Mouse (Mus musculus): ENCODE data around the gene Ptprg. TPM values are rescaled to one million over a fixed set of nuclear protein-coding genes. Genes with fewer than 3 reads are reported as not detected.
A peak's percentile ranks its signal among the peaks of the same experiment; 100 is the strongest.
"Not testable (repeated sequence)": the region's sequence is repeated elsewhere in the genome, so short reads cannot be mapped to it uniquely, and the experiment has no call there.

Ptprg gene
- total and polyA plus RNA-seq, 2 experiments from 2014 or later: 8.7 to 63.4 TPM

- no peak for TF ChIP-seq EP300 (IDR thresholded peaks at IDR 0.05; ENCODE audit: low read depth)
- no peak for TF ChIP-seq CTCF (IDR thresholded peaks at IDR 0.05; ENCODE audit: low read depth)
- Histone ChIP-seq H3K4me1 (ENCODE audit: control insufficient read depth, insufficient read depth) (no peaks in the 10 kb centered on the region), H3K9me3 (replicated peaks; ENCODE audit: control insufficient read depth, low read length) (no peaks in the 10 kb centered on the region), H3K4me3 (ENCODE audit: low read depth, low read length) (no peak overlapping the region), H3K36me3 (replicated peaks; ENCODE audit: control insufficient read depth, insufficient read depth, low read length) (no peaks in the 10 kb centered on the region), H3K4me2 (ENCODE audit: low read depth, low read length) (no peak overlapping the region), H3K9ac (replicated peaks; ENCODE audit: low read depth, low read length) (no peak overlapping the region), H3K27ac (ENCODE audit: low read depth) (no peak overlapping the region), H3K27me3 (ENCODE audit: control insufficient read depth, insufficient read depth, low read length) (no peaks in the 10 kb centered on the region)
- 84% methylated on average over 10 of the region's 10 CpGs for WGBS
- DNase-seq (ENCODE audit: low spot score) (no peak), ATAC-seq (ENCODE audit: insufficient read depth, low read depth) (no peak)
Measured at GRCm38 (mm10) chr14:11963791-11964190, 410.5 kb downstream of the Ptprg start.

GRCm38 (mm10) chr14:11964326-11964725 lies 411.0 kb downstream of the Ptprg start:
- not testable (repeated sequence) for H3K9ac ChIP-seq (replicated peaks; ENCODE audit: low read depth, low read length); H3K4me1 ChIP-seq (ENCODE audit: control insufficient read depth, insufficient read depth); H3K4me3 ChIP-seq (ENCODE audit: low read depth, low read length); H3K4me2 ChIP-seq (ENCODE audit: low read depth, low read length); H3K27me3 ChIP-seq (ENCODE audit: control insufficient read depth, insufficient read depth, low read length); H3K27ac ChIP-seq (ENCODE audit: low read depth); H3K9me3 ChIP-seq (replicated peaks; ENCODE audit: control insufficient read depth, low read length); H3K36me3 ChIP-seq (replicated peaks; ENCODE audit: control insufficient read depth, insufficient read depth, low read length); DNase-seq (ENCODE audit: low spot score); ATAC-seq (ENCODE audit: insufficient read depth, low read depth)
- 43% methylated on average over 1 of the region's 1 CpGs for WGBS

- no peak overlapping the region for H3K4me2 ChIP-seq (ENCODE audit: low read depth, low read length)
- H3K9ac ChIP-seq (replicated peaks; ENCODE audit: low read depth, low read length): no peak overlapping the region
- H3K27ac ChIP-seq (ENCODE audit: low read depth): no peak overlapping the region
- no peaks in the 10 kb centered on the region for H3K36me3 ChIP-seq (replicated peaks; ENCODE audit: control insufficient read depth, insufficient read depth, low read length)
- ATAC-seq (ENCODE audit: insufficient read depth, low read depth): no peak
- TF ChIP-seq EP300 (IDR thresholded peaks at IDR 0.05; ENCODE audit: low read depth) (no peak), CTCF (IDR thresholded peaks at IDR 0.05; ENCODE audit: low read depth) (no peak)
- no peak overlapping the region for H3K4me3 ChIP-seq (ENCODE audit: low read depth, low read length)
- no peaks in the 10 kb centered on the region for H3K27me3 ChIP-seq (ENCODE audit: control insufficient read depth, insufficient read depth, low read length)
- no peak for DNase-seq (ENCODE audit: low spot score)
- no peaks in the 10 kb centered on the region for H3K9me3 ChIP-seq (replicated peaks; ENCODE audit: control insufficient read depth, low read length)
- no peaks in the 10 kb centered on the region for H3K4me1 ChIP-seq (ENCODE audit: control insufficient read depth, insufficient read depth)
- WGBS: 71% methylated on average over 5 of the region's 5 CpGs
Measured at GRCm38 (mm10) chr14:11965878-11966277, 412.5 kb downstream of the Ptprg start.

GRCm38 (mm10) chr14:11981764-11982163 lies 428.4 kb downstream of the Ptprg start:
- Histone ChIP-seq H3K4me3 (ENCODE audit: low read depth, low read length) (no peak overlapping the region), H3K27ac (ENCODE audit: low read depth) (no peak overlapping the region), H3K4me2 (ENCODE audit: low read depth, low read length) (no peak overlapping the region), H3K4me1 (ENCODE audit: control insufficient read depth, insufficient read depth) (no peaks in the 10 kb centered on the region), H3K9ac (replicated peaks; ENCODE audit: low read depth, low read length) (no peak overlapping the region), H3K9me3 (replicated peaks; ENCODE audit: control insufficient read depth, low read length) (no peaks in the 10 kb centered on the region), H3K36me3 (replicated peaks; ENCODE audit: control insufficient read depth, insufficient read depth, low read length) (no peaks in the 10 kb centered on the region), H3K27me3 (ENCODE audit: control insufficient read depth, insufficient read depth, low read length) (no peaks in the 10 kb centered on the region)
- DNase-seq (ENCODE audit: low spot score) (no peak), ATAC-seq (ENCODE audit: insufficient read depth, low read depth) (no peak)
- TF ChIP-seq CTCF (IDR thresholded peaks at IDR 0.05; ENCODE audit: low read depth) (no peak), EP300 (IDR thresholded peaks at IDR 0.05; ENCODE audit: low read depth) (no peak)
- 51% methylated on average over 4 of the region's 4 CpGs for WGBS

GRCm38 (mm10) chr14:11983031-11983430 lies 429.7 kb downstream of the Ptprg start:
- 84% methylated on average over 9 of the region's 9 CpGs for WGBS
- ATAC-seq (ENCODE audit: insufficient read depth, low read depth) (no peak), DNase-seq (ENCODE audit: low spot score) (no peak)
- Histone ChIP-seq H3K27ac (ENCODE audit: low read depth) (no peak overlapping the region), H3K4me3 (ENCODE audit: low read depth, low read length) (no peak overlapping the region), H3K27me3 (ENCODE audit: control insufficient read depth, insufficient read depth, low read length) (no peaks in the 10 kb centered on the region), H3K36me3 (replicated peaks; ENCODE audit: control insufficient read depth, insufficient read depth, low read length) (no peaks in the 10 kb centered on the region), H3K9me3 (replicated peaks; ENCODE audit: control insufficient read depth, low read length) (no peaks in the 10 kb centered on the region), H3K4me2 (ENCODE audit: low read depth, low read length) (no peak overlapping the region), H3K4me1 (ENCODE audit: control insufficient read depth, insufficient read depth) (no peaks in the 10 kb centered on the region), H3K9ac (replicated peaks; ENCODE audit: low read depth, low read length) (no peak overlapping the region)
- TF ChIP-seq EP300 (IDR thresholded peaks at IDR 0.05; ENCODE audit: low read depth) (no peak), CTCF (IDR thresholded peaks at IDR 0.05; ENCODE audit: low read depth) (no peak)

- Histone ChIP-seq H3K9me3 (replicated peaks; ENCODE audit: control insufficient read depth, low read length) (no peaks in the 10 kb centered on the region), H3K27ac (ENCODE audit: low read depth) (no peak overlapping the region), H3K36me3 (replicated peaks; ENCODE audit: control insufficient read depth, insufficient read depth, low read length) (no peaks in the 10 kb centered on the region), H3K27me3 (ENCODE audit: control insufficient read depth, insufficient read depth, low read length) (no peaks in the 10 kb centered on the region), H3K4me3 (ENCODE audit: low read depth, low read length) (no peak overlapping the region), H3K4me1 (ENCODE audit: control insufficient read depth, insufficient read depth) (no peaks in the 10 kb centered on the region), H3K4me2 (ENCODE audit: low read depth, low read length) (no peak overlapping the region), H3K9ac (replicated peaks; ENCODE audit: low read depth, low read length) (no peak overlapping the region)
- 22% methylated on average over 3 of the region's 3 CpGs for WGBS
- no peak for TF ChIP-seq CTCF (IDR thresholded peaks at IDR 0.05; ENCODE audit: low read depth)
- TF ChIP-seq EP300 (IDR thresholded peaks at IDR 0.05; ENCODE audit: low read depth): no peak
- ATAC-seq (ENCODE audit: insufficient read depth, low read depth) (no peak), DNase-seq (ENCODE audit: low spot score) (peak; percentile 16)
Measured at GRCm38 (mm10) chr14:11984086-11984485, 430.8 kb downstream of the Ptprg start.
